Mouse (Mus musculus) thymus, postnatal 10 days (tissue): ENCODE data around the gene Kcnj11.

Experiments used
- DNase-seq, 2 experiments: peaks; one replicate each; pipeline ENCODE4 v3.0.0; 2021; ENCODE audit warnings: low spot score in 2 of 2

Gene Kcnj11

GRCm38 (mm10) chr7:46100563-46100962 lies at the start of gene Kcnj11:
Gene Kcnj11 (minus strand): TSS chr7:46100764.
- peak; percentile 43 to 77 for DNase-seq

DNA sequence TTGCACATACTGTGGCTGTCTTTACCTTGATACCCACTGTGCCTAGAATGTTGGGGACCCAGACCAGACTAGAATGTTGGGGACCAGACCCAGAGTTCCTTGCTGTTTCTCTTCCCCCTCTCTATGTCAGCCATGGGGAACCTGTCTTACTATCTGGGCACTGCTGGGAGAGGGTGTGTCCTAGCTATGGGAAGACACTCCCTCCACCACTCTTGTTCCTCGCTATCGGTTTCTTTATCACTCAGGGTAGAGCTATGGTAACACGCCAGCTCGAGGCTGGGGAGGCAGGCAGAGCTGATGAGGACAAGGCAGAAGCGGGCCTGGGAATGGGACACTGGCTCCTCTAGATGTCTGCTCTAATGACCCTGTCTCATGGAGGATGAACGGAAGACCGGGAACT lies 46.9 kb upstream of the Kcnj11 start:
- DNase-seq = no peak

DNA sequence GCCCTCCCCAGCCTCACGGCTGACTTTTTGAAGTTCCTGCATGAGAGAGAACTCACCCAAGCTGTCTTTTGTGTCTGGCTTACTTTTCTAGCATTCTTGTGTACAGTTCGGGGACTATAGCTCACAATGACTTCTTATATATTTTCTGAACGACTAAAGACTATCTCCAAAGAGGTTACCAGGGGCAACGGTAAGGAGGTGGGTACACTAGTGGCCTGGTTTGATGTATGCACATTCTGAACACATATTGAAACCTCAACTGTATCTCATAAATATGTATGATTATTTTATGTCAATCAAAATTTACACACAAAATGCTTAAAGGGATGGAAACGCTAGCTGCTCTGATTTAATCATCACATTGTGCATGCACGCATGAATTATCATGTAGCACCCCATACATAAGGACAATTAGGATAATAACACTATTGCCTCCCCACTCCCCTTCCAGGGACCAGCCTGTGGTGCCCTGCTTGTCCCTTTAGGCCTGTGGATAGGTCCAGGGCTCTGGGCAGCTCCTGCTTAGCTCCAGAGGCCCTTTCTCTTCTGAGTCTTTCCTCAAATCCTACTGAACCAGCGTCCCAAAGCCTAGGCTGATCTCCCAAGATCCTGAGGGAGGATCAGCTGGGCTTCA lies 46.2 kb upstream of the Kcnj11 start:
- no peak for DNase-seq

DNA sequence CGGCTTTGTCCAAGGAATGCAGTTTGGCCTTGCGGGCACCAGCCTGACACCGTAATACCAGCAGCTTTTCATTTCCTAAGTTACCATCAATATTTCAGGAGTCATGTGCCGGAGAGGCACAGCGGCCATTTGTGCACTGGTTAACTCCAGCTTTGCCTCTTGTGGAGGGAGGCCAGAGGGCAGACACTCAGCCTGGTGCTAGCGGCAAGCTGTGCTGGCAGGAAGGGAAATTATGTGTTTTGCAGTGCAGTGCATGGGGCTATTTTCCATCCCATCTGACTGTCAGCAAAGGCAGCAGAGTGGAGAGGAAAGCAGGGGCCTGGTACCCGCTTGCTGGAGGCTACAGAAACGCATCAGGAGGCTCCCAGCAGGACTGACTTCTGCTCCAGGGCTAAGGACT lies 43.5 kb upstream of the Kcnj11 start:
- DNase-seq = no peak

GRCm38 (mm10) chr7:46138329-46138930 lies 37.9 kb upstream of the Kcnj11 start:
- DNase-seq = no peak

GRCm38 (mm10) chr7:46133858-46134257 lies 33.3 kb upstream of the Kcnj11 start:
- no peak for DNase-seq

DNA sequence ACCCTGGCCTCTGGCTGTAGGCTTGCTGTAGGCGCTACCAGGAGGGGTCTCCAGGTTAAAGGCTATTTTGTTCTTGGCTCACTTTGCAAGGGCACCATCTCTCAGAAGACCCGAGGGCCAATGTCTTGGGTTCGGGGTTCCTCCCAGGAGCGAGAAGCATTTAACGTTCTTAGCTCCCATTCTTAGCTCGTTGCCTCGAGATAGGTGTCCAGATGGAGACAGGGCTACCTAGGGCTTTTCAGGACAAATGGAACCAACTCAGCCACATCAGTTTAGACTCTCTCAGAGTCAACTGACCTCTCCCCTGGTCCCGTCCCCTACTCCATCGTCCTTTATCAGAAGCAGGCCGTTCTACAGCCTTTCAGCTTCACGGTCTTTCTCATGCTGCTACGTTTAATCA lies 31.7 kb upstream of the Kcnj11 start:
- DNase-seq = no peak

GRCm38 (mm10) chr7:46131806-46132205 lies 31.2 kb upstream of the Kcnj11 start:
- no peak for DNase-seq

DNA sequence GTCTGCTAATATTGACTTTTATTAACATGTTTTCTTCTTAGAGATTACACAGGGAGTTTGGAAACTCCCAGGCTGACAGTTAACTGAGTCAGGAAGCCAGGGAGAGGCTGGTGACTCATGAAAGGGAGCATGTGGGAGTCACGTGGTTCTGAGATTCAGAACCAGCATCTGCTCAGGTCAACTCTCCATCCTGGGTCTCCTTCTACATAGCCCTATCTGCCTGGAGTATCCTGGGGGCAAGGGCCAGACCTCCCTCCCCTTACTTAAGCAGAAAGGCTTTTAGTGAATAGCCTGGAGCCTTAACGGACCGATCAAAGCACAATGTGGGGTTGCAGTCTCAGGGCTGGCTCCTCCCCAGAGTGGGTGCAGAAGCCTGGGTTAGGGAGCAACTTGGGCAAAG lies 30.7 kb upstream of the Kcnj11 start:
- DNase-seq = no peak

DNA sequence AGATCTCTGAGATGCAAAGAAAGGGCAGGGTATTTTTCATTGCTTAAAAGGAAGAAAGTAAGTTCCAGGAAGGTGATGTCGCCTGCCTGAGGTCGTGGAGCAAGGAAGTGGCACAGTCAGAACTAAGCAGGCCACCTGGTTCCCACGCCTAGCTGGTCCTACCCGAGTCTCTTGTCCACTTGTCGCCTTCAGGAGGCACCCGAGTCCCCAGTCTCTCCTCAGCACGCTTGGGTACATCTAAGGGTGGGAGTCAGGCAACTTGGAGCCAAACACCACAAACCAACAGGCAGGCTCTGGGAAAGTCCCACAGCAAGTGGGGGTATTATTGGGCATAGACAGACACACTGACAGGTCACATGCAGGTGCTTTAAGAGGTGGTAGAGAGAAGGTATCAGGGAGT lies 30.2 kb upstream of the Kcnj11 start:
- DNase-seq = no peak

GRCm38 (mm10) chr7:46129463-46130179 lies 29.1 kb upstream of the Kcnj11 start:
- DNase-seq = no peak

DNA sequence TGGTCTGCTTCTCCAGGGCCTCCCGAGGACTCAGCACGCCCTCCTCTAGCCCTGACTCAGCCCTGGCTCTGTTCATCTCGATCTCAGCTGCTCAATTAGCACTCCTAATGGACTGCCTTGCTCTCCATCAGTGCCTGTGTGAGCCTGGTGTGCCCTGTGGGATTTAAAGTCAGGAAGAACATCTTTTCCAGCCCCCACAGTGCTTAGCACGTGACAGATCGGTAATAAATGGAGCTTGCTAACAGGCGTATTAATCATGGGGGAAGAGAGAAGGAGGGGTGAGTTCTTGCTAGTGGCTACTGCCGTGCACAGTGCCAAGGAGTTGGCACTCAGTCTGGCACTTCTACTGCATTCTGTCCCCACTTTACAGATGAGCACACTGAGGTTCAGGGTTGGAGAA lies 27.6 kb upstream of the Kcnj11 start:
- DNase-seq = no peak

- DNase-seq = no peak
Observed at GRCm38 (mm10) chr7:46125340-46125739, 24.8 kb upstream of the Kcnj11 start.

DNA sequence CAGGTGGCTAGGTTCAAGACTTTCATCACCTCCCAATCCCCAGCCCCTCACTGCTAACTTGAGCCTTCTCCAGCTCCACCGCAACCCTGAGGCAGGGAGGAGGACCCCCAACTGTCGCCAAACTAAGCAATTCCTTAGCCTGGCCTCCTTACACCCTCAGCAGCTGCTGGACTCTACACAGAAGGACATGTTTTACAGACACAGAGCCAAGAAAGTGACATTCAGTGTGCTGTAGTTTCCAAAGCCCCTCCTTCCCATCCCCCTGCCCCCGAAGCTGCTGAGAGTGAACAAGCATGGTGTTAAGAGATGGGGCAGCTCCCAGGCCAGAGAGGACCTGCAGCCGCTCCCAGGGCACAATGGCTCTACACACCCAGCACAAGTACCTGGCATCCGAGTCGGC lies 23.9 kb upstream of the Kcnj11 start:
- no peak for DNase-seq

- DNase-seq = no peak
Observed at GRCm38 (mm10) chr7:46122964-46123363, 22.4 kb upstream of the Kcnj11 start.

DNA sequence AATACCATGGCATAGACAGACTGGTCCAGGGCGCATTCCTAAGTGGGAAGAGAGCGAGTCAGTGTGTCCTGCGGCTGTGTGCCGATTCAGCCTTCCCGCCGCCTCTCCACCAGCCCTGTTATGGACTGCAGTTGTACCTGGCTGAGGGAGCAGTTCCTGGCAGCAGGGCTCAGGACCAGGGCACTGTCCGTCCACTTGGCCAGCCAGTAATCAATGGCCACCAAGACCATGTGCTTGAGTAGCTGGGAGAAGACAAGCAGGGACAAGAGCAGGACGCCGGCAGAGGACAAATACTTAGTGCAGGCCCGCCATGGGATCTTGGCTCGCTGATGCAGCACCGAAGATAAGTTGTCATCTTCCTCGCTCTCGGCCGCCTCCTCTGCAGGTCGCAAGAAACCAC lies 16.5 kb upstream of the Kcnj11 start:
- DNase-seq = no peak

- DNase-seq = no peak
Observed at GRCm38 (mm10) chr7:46116118-46116581, 15.6 kb upstream of the Kcnj11 start.

- no peak for DNase-seq
Observed at GRCm38 (mm10) chr7:46113435-46113834, 12.9 kb upstream of the Kcnj11 start.

- no peak for DNase-seq
Observed at GRCm38 (mm10) chr7:46111938-46112337, 11.4 kb upstream of the Kcnj11 start.

DNA sequence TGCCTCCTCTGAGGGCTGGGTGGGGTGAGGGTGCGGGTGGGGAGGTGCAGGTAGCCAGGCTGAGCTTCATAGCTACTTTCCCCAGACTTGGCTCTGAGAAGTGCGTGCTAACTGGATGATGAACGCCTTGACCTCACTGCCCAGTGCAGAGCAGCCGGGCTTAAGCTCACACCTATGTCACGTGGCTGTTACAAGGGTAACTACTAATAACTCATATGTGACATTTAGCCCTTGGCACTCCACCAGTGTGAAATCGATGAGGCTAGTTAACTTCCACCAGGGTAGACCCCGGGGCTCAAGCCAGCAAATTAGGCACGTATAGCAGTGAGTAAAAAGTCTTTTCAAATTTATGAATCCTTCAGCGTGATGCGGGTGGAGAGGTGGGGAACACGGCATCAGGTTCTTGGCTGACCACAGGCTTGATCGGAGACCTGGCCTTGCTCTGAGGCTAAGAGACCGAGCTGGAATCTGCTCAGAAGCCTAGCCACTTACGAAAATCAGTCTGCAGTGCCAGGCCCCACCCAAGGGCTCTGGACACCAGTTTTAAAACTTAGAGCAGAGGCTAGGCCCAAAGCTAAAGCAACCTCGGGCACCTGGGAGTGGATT lies 10.8 kb upstream of the Kcnj11 start:
- DNase-seq = no peak

DNA sequence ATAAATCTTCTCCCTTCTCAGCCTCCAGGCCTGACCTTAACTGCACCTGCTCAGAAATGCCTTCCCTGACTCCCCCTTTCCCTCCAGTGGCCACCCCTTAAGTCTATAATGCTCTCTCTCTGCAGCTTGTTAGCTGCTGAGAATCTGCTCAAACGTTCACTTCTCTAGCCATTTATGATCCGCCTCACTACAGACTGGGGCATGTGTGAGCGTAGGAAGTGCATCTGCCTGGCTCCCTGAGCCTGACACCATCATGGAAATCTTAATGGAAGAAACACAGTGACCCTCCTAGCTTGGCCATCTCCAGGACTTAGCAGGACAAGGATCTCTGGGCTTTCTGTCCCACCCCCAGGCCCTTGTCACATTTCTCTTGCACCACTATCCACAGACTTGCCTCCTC lies 9.5 kb upstream of the Kcnj11 start:
- no peak for DNase-seq

DNA sequence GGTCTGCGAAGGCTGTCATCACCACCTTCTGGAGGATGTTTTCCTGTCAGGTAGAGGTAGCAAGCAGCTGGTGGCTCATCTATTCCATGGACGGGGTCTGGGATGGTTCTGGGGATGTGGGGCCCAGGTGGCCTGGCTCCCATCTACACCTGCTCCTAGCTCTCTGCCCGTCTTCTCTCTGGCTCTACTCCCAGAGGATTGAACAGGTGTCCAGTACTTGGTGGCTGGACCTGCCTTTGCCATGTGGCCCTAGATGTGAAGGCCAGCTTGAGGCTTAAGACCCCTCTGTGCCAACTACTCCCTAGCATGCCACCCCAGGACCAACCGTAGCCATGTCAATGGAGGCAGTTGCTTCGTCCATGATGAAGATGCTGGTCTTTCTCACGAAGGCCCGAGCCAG lies 4.9 kb upstream of the Kcnj11 start:
- no peak for DNase-seq
